Comparison of ENCODE assay signal across 25 mouse cellular contexts in genomic region chr8:105400016-105400415, GRCm38 (mm10). TPM values are rescaled to one million over a fixed set of nuclear protein-coding genes. Genes with fewer than 3 reads are reported as not detected.
DNase-seq lines count a peak whose midpoint lies in the region; TF ChIP-seq lines count a peak whose summit lies in the region.
"Had no signal": no experiment of that assay in that cellular context is flagged by ENCODE, and none has a peak within 500 bp of the region (broad histone marks: within the 10 kb centered on the region; RNA-seq: fewer than 3 reads in every experiment).

No protein-coding gene starts in this region.

- no peak overlapping the region for H3K4me2 ChIP-seq in myocyte (ENCODE audit: low read depth)

- H3K36me3 ChIP-seq in heart, embryonic 10.5 days = no peaks in the 10 kb centered on the region
- no peaks in the 10 kb centered on the region for H3K36me3 ChIP-seq in myocyte (ENCODE audit: control insufficient read depth, insufficient read depth)
- H3K36me3 ChIP-seq: G1E had no signal

- WGBS in heart, embryonic 10.5 days = 85% methylated on average over 5 of the region's 5 CpGs

- DNase-seq in heart, adult 11 months = peak; percentile 77
- DNase-seq in heart, adult 9 months (ENCODE audit: low spot score in 2 of 2) = no peak
- DNase-seq in heart, embryonic 10.5 days (ENCODE audit: low spot score) = peak; percentile 58
- no peak for DNase-seq in heart, adult 18-20 months
- DNase-seq in testis, postnatal 10 days (ENCODE audit: low spot score) = peak; percentile 6
- DNase-seq in testis, postnatal 14 days (ENCODE audit: low spot score) = no peak
- no peak for DNase-seq in liver
- DNase-seq: adrenal gland, adult 2 months; adrenal gland, adult 8-10 months; adrenal gland, postnatal 10 days; adrenal gland, postnatal 14 days; adrenal gland, postnatal 25 days; adrenal gland, postnatal 36 days; B cell, adult 2 months; cerebellum, adult 11 months; cerebellum, adult 11-12 months had no signal

- H3K4me3 ChIP-seq in heart, embryonic 10.5 days = no peak overlapping the region
- H3K4me3 ChIP-seq in myocyte = no peak overlapping the region

- H3K4me1 ChIP-seq in heart, embryonic 10.5 days = no peaks in the 10 kb centered on the region

- peaks cover 3% of the 10 kb centered on the region; the same call in 1 of the 2 replicates for H3K27me3 ChIP-seq in heart, embryonic 10.5 days (ENCODE audit: insufficient read depth, poor library complexity, severe bottlenecking)
- no peaks in the 10 kb centered on the region for H3K27me3 ChIP-seq in myocyte (ENCODE audit: control insufficient read depth, insufficient read depth, insufficient read length)
- H3K27me3 ChIP-seq: CH12.LX, Patski had no signal

- H3K79me2 ChIP-seq in myocyte (ENCODE audit: control insufficient read depth, insufficient read depth) = no peaks in the 10 kb centered on the region

- H3ac ChIP-seq in myocyte (ENCODE audit: control insufficient read depth, insufficient read length) = no peak overlapping the region

- no peak overlapping the region for H3K27ac ChIP-seq in heart, embryonic 10.5 days

- no peaks in the 10 kb centered on the region for H3K9me3 ChIP-seq in heart, embryonic 10.5 days
- H3K9me3 ChIP-seq: G1E had no signal

- TF ChIP-seq POLR2A in myocyte (IDR thresholded peaks at IDR 0.05; ENCODE audit: insufficient read length, low read depth) = no peak

TF ChIP-seq in myocyte, 11 proteins besides CTCF, POLR2A, EP300 and RAD21:
- TF ChIP-seq E2F4 (IDR thresholded peaks at IDR 0.05; ENCODE audit: insufficient read depth) = no peak
- TF ChIP-seq MYOD1 (IDR thresholded peaks at IDR 0.05; ENCODE audit: control insufficient read depth in 1 of 3, insufficient read length in 2 of 3, low read depth in 2 of 3) = peak in 1 of 3 experiments; percentile 35
- TF ChIP-seq TCF12 (IDR thresholded peaks at IDR 0.05; ENCODE audit: insufficient read depth, poor library complexity, severe bottlenecking) = no peak
- peak in 2 of 3 experiments; percentile 4 to 25 for TF ChIP-seq MYOG (IDR thresholded peaks at IDR 0.05; ENCODE audit: control insufficient read depth in 1 of 3, insufficient read depth in 1 of 3, insufficient read length in 2 of 3, low read depth in 2 of 3)
- no peak for TF ChIP-seq CEBPB (IDR thresholded peaks at IDR 0.05; ENCODE audit: insufficient read depth, poor library complexity, severe bottlenecking)
- no peak for TF ChIP-seq REST (IDR thresholded peaks at IDR 0.05; ENCODE audit: insufficient read depth, insufficient read length)
- TF ChIP-seq MAX (IDR thresholded peaks at IDR 0.05; ENCODE audit: low read depth) = no peak
- no peak for TF ChIP-seq USF1 (IDR thresholded peaks at IDR 0.05; ENCODE audit: low read depth)
- TF ChIP-seq POLR2AphosphoS2 (IDR thresholded peaks at IDR 0.05; ENCODE audit: insufficient read length, low read depth) = no peak
- TF ChIP-seq TCF3 (IDR thresholded peaks at IDR 0.05; ENCODE audit: insufficient read length, low read depth) = no peak
- no peak for TF ChIP-seq SRF (IDR thresholded peaks at IDR 0.05; ENCODE audit: control insufficient read depth, insufficient read length, low read depth)

RNA-seq across cellular contexts. Expression of gene Kctd19, which starts 13.3 kb away (rescaled TPM):
- not detected in 2 replicates for polyA plus RNA-seq in heart, embryonic 10.5 days (2016; fragmentation: Nextera tagmentation; extraction: Ambion mirVana)
- total RNA-seq in heart, adult 18-20 months (2021) = not detected
- not detected for polyA plus RNA-seq in myocyte (2012; fragmentation: generic; extraction: Trizol)
- total RNA-seq: adrenal gland, adult 2 months; adrenal gland, postnatal 25 days; adrenal gland, postnatal 36 days; adrenal gland, postnatal 4 days; G1E; MEL had no signal
- polyA plus RNA-seq: activated CD4-positive, CD25-positive, alpha-beta regulatory T cell, adult 4 months; CD4-positive, CD25-positive, alpha-beta regulatory T cell, adult 4 months; G1E; Patski had no signal

RNA-seq across cellular contexts. Expression of gene Lrrc36, which starts 13.4 kb away (rescaled TPM):
- polyA plus RNA-seq in heart, embryonic 10.5 days (2016; fragmentation: Nextera tagmentation; extraction: Ambion mirVana) = 0.09 TPM in 1 of 2 replicates, not detected in the other
- total RNA-seq in heart, adult 18-20 months (2021) = under 1 TPM; 0.27 to 0.64 TPM
- polyA plus RNA-seq in myocyte (2012; fragmentation: generic; extraction: Trizol) = not detected
- total RNA-seq: G1E, MEL had no signal
- polyA plus RNA-seq: activated CD4-positive, CD25-positive, alpha-beta regulatory T cell, adult 4 months; C2C12; CD4-positive, CD25-positive, alpha-beta regulatory T cell, adult 4 months; G1E; Patski had no signal

RNA-seq across cellular contexts. Expression of gene Plekhg4, which starts 26.9 kb away (rescaled TPM):
- polyA plus RNA-seq in heart, embryonic 10.5 days (2016; fragmentation: Nextera tagmentation; extraction: Ambion mirVana) = 0.12 and 0.44 TPM in 2 replicates
- total RNA-seq in heart, adult 18-20 months (2021) = not detected
- 1.0 TPM for polyA plus RNA-seq in myocyte (2012; fragmentation: generic; extraction: Trizol)
- total RNA-seq: MEL had no signal
- polyA plus RNA-seq: CD4-positive, CD25-positive, alpha-beta regulatory T cell, adult 4 months had no signal

RNA-seq across cellular contexts. Expression of gene Slc9a5, which starts 51.4 kb away (rescaled TPM):
- 1.8 and 2.4 TPM in 2 replicates for polyA plus RNA-seq in heart, embryonic 10.5 days (2016; fragmentation: Nextera tagmentation; extraction: Ambion mirVana)
- under 1 TPM; 0.37 to 0.39 TPM for total RNA-seq in heart, adult 18-20 months (2021)
- 6.2 TPM for polyA plus RNA-seq in myocyte (2012; fragmentation: generic; extraction: Trizol)

RNA-seq across cellular contexts. Expression of gene Fhod1, which starts 52.3 kb away (rescaled TPM):
- 2.1 and 3.0 TPM in 2 replicates for polyA plus RNA-seq in heart, embryonic 10.5 days (2016; fragmentation: Nextera tagmentation; extraction: Ambion mirVana)
- total RNA-seq in heart, adult 18-20 months (2021) = 1 to 10 TPM; 4.5 to 5.2 TPM
- 19.0 TPM for polyA plus RNA-seq in myocyte (2012; fragmentation: generic; extraction: Trizol)

Comparison
In these comparisons a context has a peak if more than half of its experiments do, and no peak if none do; other contexts are left out.
1. DNase-seq: peak in heart, adult 11 months (single experiment), heart, embryonic 10.5 days (single experiment) and testis, postnatal 10 days (single experiment); none in heart, adult 9 months (0 of 2), heart, adult 18-20 months (0 of 2), testis, postnatal 14 days (single experiment) and liver (single experiment).